Mouse (Mus musculus) hindbrain, embryonic 15.5 days (tissue): ENCODE results near the gene Galp. TPM values are rescaled to one million over a fixed set of nuclear protein-coding genes. Genes with fewer than 3 reads are reported as not detected.
"Not testable (repeated sequence)": the region's sequence is repeated elsewhere in the genome, so short reads cannot be mapped to it uniquely, and the experiment has no call there.

Experiments used
- ATAC-seq: fragments of 200-750 bp; cut with Nextera tagmentation; 2 replicates; pipeline ENCODE4 v1.8.0; 2017; ENCODE audit warnings: low read depth, moderate number of reproducible peaks, moderate TSS enrichment; ENCODE audit not compliant: low FRiP score
- H3K27ac ChIP-seq: fragments of 300-500 bp; sonication (generic); replicated peaks from 2 replicates; pipeline ENCODE4 v1.5.1; 2015; ENCODE audit warnings: mild to moderate bottlenecking, inconsistent platforms
- H3K27me3 ChIP-seq: fragments of 300-500 bp; sonication (generic); 2 replicates; pipeline ENCODE4 v1.6.1; 2015; ENCODE audit warnings: control low read depth, inconsistent platforms
- H3K36me3 ChIP-seq: fragments of 300-500 bp; sonication (generic); 2 replicates; pipeline ENCODE4 v1.6.1; 2015; ENCODE audit warnings: control low read depth, inconsistent platforms
- H3K4me1 ChIP-seq: fragments of 300-500 bp; sonication (generic); replicated peaks from 2 replicates; pipeline ENCODE4 v1.6.1; 2015; ENCODE audit warnings: control low read depth, inconsistent platforms
- H3K4me2 ChIP-seq: fragments of 300-500 bp; sonication (generic); 2 replicates; pipeline ENCODE4 v1.6.1; 2015; ENCODE audit warnings: moderate library complexity, mild to moderate bottlenecking, inconsistent platforms
- H3K4me3 ChIP-seq: fragments of 300-500 bp; sonication (generic); 2 replicates; pipeline ENCODE4 v1.5.1; 2015; ENCODE audit warnings: mild to moderate bottlenecking, inconsistent platforms
- H3K9ac ChIP-seq: fragments of 300-500 bp; sonication (generic); 2 replicates; pipeline ENCODE4 v1.6.1; 2015; ENCODE audit warnings: inconsistent platforms
- H3K9me3 ChIP-seq: fragments of 300-500 bp; sonication (generic); 2 replicates; pipeline ENCODE4 v1.6.1; 2016; ENCODE audit warnings: control low read depth, inconsistent platforms
- WGBS: fragments of 180-500 bp; shearing (Covaris S2); methylation state at CpG from one replicate; pipeline ENCODE4 v1.1.7; 2015; 5-methylcytosine and 5-hydroxymethylcytosine counted together
- polyA plus RNA-seq: library from polyadenylated mRNA; unstranded; fragments of >200 nt; fragmentation: Nextera tagmentation; extraction: Ambion mirVana; gene quantifications from 2 replicates; pipeline ENCODE4 v1.2.1, GENCODE M21; 2015

The Galp gene
- polyA plus RNA-seq, 1 experiment from 2014 or later, result not detected

- H3K4me2 ChIP-seq, result no peak overlapping the region
- H3K9ac ChIP-seq, result no peak overlapping the region
- 73% methylated on average over 4 of the region's 4 CpGs for WGBS
- ATAC-seq, result no peak
- H3K4me3 ChIP-seq, result no peak overlapping the region
- no peaks in the 10 kb centered on the region for H3K9me3 ChIP-seq
- H3K27ac ChIP-seq, result no peak overlapping the region
- H3K36me3 ChIP-seq, result no peaks in the 10 kb centered on the region
- H3K27me3 ChIP-seq, result no peaks in the 10 kb centered on the region
- no peaks in the 10 kb centered on the region for H3K4me1 ChIP-seq
These were observed 34.7 kb upstream of the Galp start for GRCm38 (mm10) chr7:6162172-6162571.

- Histone ChIP-seq H3K9ac (no peak overlapping the region), H3K27me3 (no peaks in the 10 kb centered on the region), H3K27ac (no peak overlapping the region), H3K36me3 (no peaks in the 10 kb centered on the region), H3K4me1 (no peaks in the 10 kb centered on the region), H3K4me2 (no peak overlapping the region), H3K9me3 (no peaks in the 10 kb centered on the region), H3K4me3 (no peak overlapping the region)
- 68% methylated on average over 5 of the region's 5 CpGs for WGBS
- ATAC-seq, result no peak
These were observed 32.2 kb upstream of the Galp start for GRCm38 (mm10) chr7:6164671-6165070.

DNA sequence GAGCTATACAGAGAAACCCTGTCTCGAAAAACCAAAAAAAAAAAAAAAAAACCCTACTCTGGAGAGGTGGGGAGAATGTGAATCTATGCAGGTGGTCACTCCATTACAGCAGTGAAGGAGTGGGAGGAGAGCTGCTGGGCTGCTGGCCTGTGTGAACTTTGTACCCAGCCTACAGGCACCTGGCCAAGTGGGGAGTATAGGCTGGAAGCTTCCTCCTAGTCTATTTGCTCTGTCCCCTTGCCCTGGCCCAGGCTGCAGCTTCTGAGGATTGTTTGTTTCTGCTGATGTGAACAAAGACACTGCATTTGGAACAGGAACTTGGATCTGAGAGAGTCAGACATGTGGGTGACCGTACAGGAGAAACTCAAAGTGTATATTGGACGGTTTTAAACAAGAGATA, 27.5 kb upstream of the Galp start:
- Histone ChIP-seq H3K36me3 (no peaks in the 10 kb centered on the region), H3K27me3 (no peaks in the 10 kb centered on the region)
- 83% methylated on average over 3 of the region's 3 CpGs for WGBS

DNA sequence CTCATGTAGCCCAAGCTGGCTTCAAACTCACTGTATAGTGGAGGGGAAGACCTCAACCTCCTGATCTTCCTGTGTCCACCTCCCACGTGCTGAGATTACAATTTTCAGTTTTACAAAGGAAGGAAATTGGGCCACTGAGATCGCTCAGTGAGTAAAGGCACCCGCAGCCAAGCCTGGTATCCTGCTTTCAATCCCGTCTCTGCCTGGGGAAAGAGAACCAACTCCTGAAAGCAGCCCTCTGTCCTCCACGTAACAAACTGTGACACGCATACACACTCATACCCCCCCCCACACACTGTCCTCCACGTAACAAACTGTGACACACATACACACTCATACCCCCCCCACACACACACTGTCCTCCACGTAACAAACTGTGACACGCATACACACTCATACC, 26.5 kb upstream of the Galp start:
- Histone ChIP-seq H3K9me3 (no peaks in the 10 kb centered on the region), H3K4me3 (no peak overlapping the region), H3K9ac (no peak overlapping the region), H3K4me2 (no peak overlapping the region), H3K36me3 (no peaks in the 10 kb centered on the region), H3K27ac (no peak overlapping the region), H3K4me1 (peaks cover 16% of the 10 kb centered on the region), H3K27me3 (no peaks in the 10 kb centered on the region)
- no peak for ATAC-seq
- 88% methylated on average over 9 of the region's 9 CpGs for WGBS

More for the DNA sequence above, 27.5 kb upstream of the Galp start:
- Histone ChIP-seq H3K9ac (no peak overlapping the region), H3K4me2 (no peak overlapping the region), H3K9me3 (no peaks in the 10 kb centered on the region), H3K4me3 (no peak overlapping the region), H3K27ac (no peak overlapping the region), H3K4me1 (peaks cover 16% of the 10 kb centered on the region)
- no peak for ATAC-seq

GRCm38 (mm10) chr7:6170871-6171270, 26.0 kb upstream of the Galp start:
- peak overlapping the region; percentile 76 for H3K4me2 ChIP-seq
- H3K27ac ChIP-seq, result peak overlapping the region; percentile 92
- ATAC-seq, result no peak
- no peaks in the 10 kb centered on the region for H3K27me3 ChIP-seq
- 57% methylated on average over 6 of the region's 6 CpGs for WGBS
- H3K4me3 ChIP-seq, result peak overlapping the region; percentile 83
- peaks cover 16% of the 10 kb centered on the region for H3K4me1 ChIP-seq
- H3K36me3 ChIP-seq, result peaks cover 3% of the 10 kb centered on the region; the same call in 1 of the 2 replicates
- H3K9me3 ChIP-seq, result no peaks in the 10 kb centered on the region
- peak overlapping the region; percentile 60; the same call in 1 of the 2 replicates for H3K9ac ChIP-seq

- Histone ChIP-seq H3K36me3 (peaks cover 4% of the 10 kb centered on the region; the same call in 1 of the 2 replicates), H3K27ac (peak overlapping the region; percentile 92), H3K4me1 (peaks cover 16% of the 10 kb centered on the region), H3K9ac (peak overlapping the region; percentile 60), H3K4me3 (peak overlapping the region; percentile 83), H3K4me2 (peak overlapping the region; percentile 76), H3K9me3 (no peaks in the 10 kb centered on the region), H3K27me3 (no peaks in the 10 kb centered on the region)
- under 1% methylated on average over 24 of the region's 24 CpGs for WGBS
- peak; percentile 39 for ATAC-seq
These were observed 25.4 kb upstream of the Galp start for GRCm38 (mm10) chr7:6171444-6172005.

GRCm38 (mm10) chr7:6172006-6172649, 24.8 kb upstream of the Galp start, which contains the start of gene Zfp444:
Zfp444 (plus strand) TSS chr7:6172226.
- H3K4me3 ChIP-seq, result peak within 1 kb of the TSS; percentile 83
- peak within 1 kb of the TSS; percentile 76 for H3K4me2 ChIP-seq
- H3K27ac ChIP-seq, result peak within 1 kb of the TSS; percentile 92
- H3K27me3 ChIP-seq, result no peaks in the 10 kb centered on the region
- peaks cover 16% of the 10 kb centered on the region for H3K4me1 ChIP-seq
- no peaks in the 10 kb centered on the region for H3K9me3 ChIP-seq
- under 1% methylated on average over 37 of the region's 37 CpGs for WGBS
- ATAC-seq, result peak; percentile 97
- peaks cover 4% of the 10 kb centered on the region; the same call in 1 of the 2 replicates for H3K36me3 ChIP-seq
- H3K9ac ChIP-seq, result peak within 1 kb of the TSS; percentile 73

DNA sequence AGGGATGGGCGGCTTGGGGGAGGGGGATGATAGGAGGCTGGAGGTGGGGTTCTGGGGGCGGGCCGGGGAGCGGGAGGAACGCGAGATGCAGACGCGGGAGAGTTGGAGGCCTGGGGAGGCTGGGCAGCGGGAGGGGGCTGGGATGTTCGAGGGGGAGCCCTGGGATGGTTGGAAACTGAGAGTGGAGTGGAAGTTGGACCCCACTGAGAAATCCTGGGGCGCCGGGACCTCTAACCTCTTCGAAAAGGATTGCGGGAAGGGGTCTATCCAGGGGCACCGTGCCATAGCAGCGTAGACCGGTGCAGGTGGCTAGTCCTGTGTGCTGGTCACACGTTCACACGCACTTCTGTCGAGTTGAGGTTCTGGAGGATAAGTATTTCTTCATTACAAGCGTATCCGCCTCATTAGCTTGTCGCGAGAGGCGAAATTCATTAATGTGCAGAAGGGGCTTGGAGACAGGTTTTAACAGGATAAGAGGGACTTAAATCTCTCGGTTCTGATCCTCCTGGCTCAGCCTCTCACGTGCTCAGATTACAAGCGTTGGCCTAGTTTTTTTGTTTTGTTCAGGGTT, 24.1 kb upstream of the Galp start:
- peak overlapping the region; percentile 83 for H3K4me3 ChIP-seq
- 1% methylated on average over 28 of the region's 28 CpGs for WGBS
- no peaks in the 10 kb centered on the region for H3K27me3 ChIP-seq
- H3K27ac ChIP-seq, result peak overlapping the region; percentile 92
- H3K9me3 ChIP-seq, result no peaks in the 10 kb centered on the region
- peak overlapping the region; percentile 76 for H3K4me2 ChIP-seq
- H3K36me3 ChIP-seq, result peaks cover 4% of the 10 kb centered on the region; the same call in 1 of the 2 replicates
- peak overlapping the region; percentile 73 for H3K9ac ChIP-seq
- peaks cover 16% of the 10 kb centered on the region for H3K4me1 ChIP-seq
- peak; percentile 36 for ATAC-seq

- Histone ChIP-seq H3K9me3 (no peaks in the 10 kb centered on the region), H3K4me2 (no peak overlapping the region), H3K9ac (no peak overlapping the region), H3K36me3 (peaks cover 4% of the 10 kb centered on the region), H3K4me3 (no peak overlapping the region), H3K27me3 (no peaks in the 10 kb centered on the region), H3K27ac (no peak overlapping the region), H3K4me1 (peaks cover 16% of the 10 kb centered on the region)
- 90% methylated on average over 8 of the region's 8 CpGs for WGBS
- no peak for ATAC-seq
These were observed 23.0 kb upstream of the Galp start for GRCm38 (mm10) chr7:6173872-6174271.

DNA sequence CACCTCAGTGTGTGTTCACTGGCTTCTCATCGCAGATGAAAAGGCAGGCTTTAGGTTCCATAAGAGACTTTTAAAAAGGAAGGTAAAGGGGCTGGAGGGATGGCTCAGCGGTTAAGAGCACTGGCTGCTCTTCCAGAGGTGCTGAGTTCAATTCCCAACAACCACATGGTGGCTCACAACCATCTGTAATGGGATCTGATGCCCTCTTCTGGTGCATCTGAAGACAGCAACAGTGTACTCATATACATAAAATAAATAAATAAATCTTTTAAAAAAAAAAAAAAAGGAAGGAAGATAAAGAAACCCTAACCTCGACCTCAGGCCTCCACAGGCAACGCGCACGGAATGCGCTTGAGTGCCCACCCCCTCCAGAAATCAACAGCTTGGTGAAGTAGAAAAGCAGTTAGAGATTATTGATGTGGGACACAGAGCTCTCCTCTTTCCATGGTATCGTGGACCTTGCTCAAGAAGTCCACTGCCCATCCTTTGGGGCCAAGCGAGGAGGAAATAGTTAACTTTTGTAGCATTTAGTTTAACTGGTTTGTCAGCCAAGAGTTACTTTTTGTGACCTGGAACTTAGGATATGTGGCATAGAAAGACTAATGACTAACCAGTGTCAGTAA, 22.4 kb upstream of the Galp start:
- H3K27ac ChIP-seq, H3K27me3 ChIP-seq, H3K9me3 ChIP-seq, ATAC-seq, H3K9ac ChIP-seq, H3K4me2 ChIP-seq, H3K4me3 ChIP-seq, H3K36me3 ChIP-seq: not testable (repeated sequence)
- WGBS, result 86% methylated on average over 9 of the region's 9 CpGs
- peaks cover 16% of the 10 kb centered on the region for H3K4me1 ChIP-seq

DNA sequence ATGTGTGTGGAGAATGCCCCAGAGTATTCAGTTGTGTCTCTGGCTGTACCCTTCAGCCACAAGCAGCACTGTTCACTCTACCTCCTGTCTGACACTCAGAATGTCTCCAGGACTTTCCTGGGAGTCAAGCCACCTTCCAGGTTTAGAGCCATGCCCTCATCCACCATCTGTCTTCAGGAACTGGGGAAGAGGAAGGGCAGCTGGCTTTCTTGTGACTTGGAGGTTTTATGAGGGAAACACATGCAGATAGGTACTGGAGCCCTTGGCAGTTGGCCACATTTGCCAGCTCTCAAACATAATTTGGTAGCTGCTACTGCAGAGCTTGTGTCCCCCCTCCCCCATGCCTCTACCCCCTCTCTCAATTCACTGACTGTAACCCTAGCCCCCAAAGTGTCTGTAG, 17.9 kb upstream of the Galp start:
- Histone ChIP-seq H3K4me3 (no peak overlapping the region), H3K4me2 (no peak overlapping the region), H3K27ac (no peak overlapping the region), H3K9me3 (no peaks in the 10 kb centered on the region), H3K36me3 (peaks cover 24% of the 10 kb centered on the region), H3K4me1 (no peaks in the 10 kb centered on the region), H3K9ac (no peak overlapping the region), H3K27me3 (no peaks in the 10 kb centered on the region)
- ATAC-seq, result no peak

- Histone ChIP-seq H3K9me3 (no peaks in the 10 kb centered on the region), H3K27me3 (no peaks in the 10 kb centered on the region), H3K4me2 (no peak overlapping the region), H3K9ac (no peak overlapping the region), H3K4me1 (no peaks in the 10 kb centered on the region), H3K4me3 (no peak overlapping the region), H3K27ac (no peak overlapping the region), H3K36me3 (peaks cover 56% of the 10 kb centered on the region)
- no peak for ATAC-seq
These were observed 14.0 kb upstream of the Galp start for GRCm38 (mm10) chr7:6182882-6183281.
